Mouse (Mus musculus) hindbrain, embryonic 11.5 days (tissue): ENCODE results near the gene Maml3. TPM values are rescaled to one million over a fixed set of nuclear protein-coding genes. Genes with fewer than 3 reads are reported as not detected.

ENCODE experiments used
- ATAC-seq: fragments of 200-750 bp; cut with Nextera tagmentation; 2 replicates; pipeline ENCODE4 v1.8.0; 2017; ENCODE audit warnings: mild to moderate bottlenecking, moderate TSS enrichment, moderate library complexity; ENCODE audit not compliant: low FRiP score
- DNase-seq: peaks from one replicate; pipeline ENCODE4 v3.0.0-alpha.2; 2015; ENCODE audit warnings: low spot score
- H3K27ac ChIP-seq: fragments of 300-500 bp; sonication (generic); 2 replicates; pipeline ENCODE4 v1.5.1; 2014; ENCODE audit warnings: mild to moderate bottlenecking, low read depth, low read length
- H3K27me3 ChIP-seq: fragments of 300-500 bp; sonication (generic); 2 replicates; pipeline ENCODE4 v1.6.1; 2014; ENCODE audit warnings: mild to moderate bottlenecking, low read length, moderate library complexity, mixed read lengths; ENCODE audit not compliant: control insufficient read depth, insufficient read depth
- H3K36me3 ChIP-seq: fragments of 300-500 bp; sonication (generic); 2 replicates; pipeline ENCODE4 v1.6.1; 2014; ENCODE audit warnings: mild to moderate bottlenecking, low read length, moderate library complexity, mixed read lengths; ENCODE audit not compliant: control insufficient read depth, insufficient read depth
- H3K4me1 ChIP-seq: fragments of 300-500 bp; sonication (generic); replicated peaks from 2 replicates; pipeline ENCODE4 v1.6.1; 2014; ENCODE audit warnings: low read length, mixed read lengths; ENCODE audit not compliant: control insufficient read depth, insufficient read depth
- H3K4me2 ChIP-seq: fragments of 300-500 bp; sonication (generic); replicated peaks from 2 replicates; pipeline ENCODE4 v1.6.1; 2014; ENCODE audit warnings: mild to moderate bottlenecking, low read depth, low read length
- H3K4me3 ChIP-seq: fragments of 300-500 bp; sonication (generic); 2 replicates; pipeline ENCODE4 v1.5.1; 2014; ENCODE audit warnings: low read depth, low read length
- H3K9ac ChIP-seq: fragments of 300-500 bp; sonication (generic); 2 replicates; pipeline ENCODE4 v1.6.1; 2014; ENCODE audit warnings: low read depth, low read length
- H3K9me3 ChIP-seq: fragments of 300-500 bp; sonication (generic); 2 replicates; pipeline ENCODE4 v1.6.1; 2016; ENCODE audit warnings: low read length; ENCODE audit not compliant: control insufficient read depth
- WGBS: fragments of 180-500 bp; shearing (Covaris S2); extraction: QIAGEN DNeasy Blood & Tissue Kit; methylation state at CpG from one replicate; pipeline ENCODE4 v1.1.7; 2014; 5-methylcytosine and 5-hydroxymethylcytosine counted together
- polyA plus RNA-seq: library from polyadenylated mRNA; unstranded; fragments of >200 nt; fragmentation: Nextera tagmentation; extraction: Ambion mirVana; gene quantifications from 2 replicates; pipeline ENCODE4 v1.2.1, GENCODE M21; 2014

Maml3 gene
- polyA plus RNA-seq, 1 experiment from 2014 or later = 7.5 TPM

- DNase-seq (no peak), ATAC-seq (no peak)
- Histone ChIP-seq H3K27ac (peak overlapping the region; percentile 33; the same call in 1 of the 2 replicates), H3K4me1 (peaks cover 3% of the 10 kb centered on the region), H3K9ac (no peak overlapping the region), H3K4me3 (no peak overlapping the region), H3K4me2 (no peak overlapping the region), H3K36me3 (no peaks in the 10 kb centered on the region), H3K9me3 (no peaks in the 10 kb centered on the region), H3K27me3 (no peaks in the 10 kb centered on the region)
- WGBS = 67% methylated on average over 7 of the region's 7 CpGs
Measured at GRCm38 (mm10) chr3:51965841-51966240, 139.0 kb downstream of the Maml3 start.

GRCm38 (mm10) chr3:51965436-51965835 lies 139.4 kb downstream of the Maml3 start:
- 34% methylated on average over 2 of the region's 2 CpGs for WGBS
- H3K4me2 ChIP-seq = no peak overlapping the region
- no peaks in the 10 kb centered on the region for H3K27me3 ChIP-seq
- no peaks in the 10 kb centered on the region for H3K36me3 ChIP-seq
- no peak for ATAC-seq
- no peak overlapping the region for H3K4me3 ChIP-seq
- 0 out of 2 replicates have a peak overlapping the region, but pooled peaks have one; percentile 33 for H3K27ac ChIP-seq
- no peaks in the 10 kb centered on the region for H3K9me3 ChIP-seq
- H3K9ac ChIP-seq = no peak overlapping the region
- no peak for DNase-seq
- H3K4me1 ChIP-seq = peaks cover 3% of the 10 kb centered on the region

GRCm38 (mm10) chr3:51965008-51965407 lies 139.9 kb downstream of the Maml3 start:
- 49% methylated on average over 3 of the region's 3 CpGs for WGBS
- no peak overlapping the region for H3K27ac ChIP-seq
- peaks cover 3% of the 10 kb centered on the region for H3K4me1 ChIP-seq
- H3K27me3 ChIP-seq = no peaks in the 10 kb centered on the region
- H3K4me3 ChIP-seq = no peak overlapping the region
- H3K4me2 ChIP-seq = no peak overlapping the region
- DNase-seq (no peak), ATAC-seq (no peak)
- no peaks in the 10 kb centered on the region for H3K36me3 ChIP-seq
- H3K9ac ChIP-seq = no peak overlapping the region
- no peaks in the 10 kb centered on the region for H3K9me3 ChIP-seq

- peak overlapping the region; percentile 43 for H3K9ac ChIP-seq
- peak overlapping the region; percentile 82 for H3K27ac ChIP-seq
- 21% methylated on average over 4 of the region's 4 CpGs for WGBS
- H3K27me3 ChIP-seq = no peaks in the 10 kb centered on the region
- DNase-seq (peak; percentile 50), ATAC-seq (peak; percentile 86)
- H3K4me1 ChIP-seq = peaks cover 3% of the 10 kb centered on the region
- H3K9me3 ChIP-seq = no peaks in the 10 kb centered on the region
- no peak overlapping the region for H3K4me2 ChIP-seq
- H3K4me3 ChIP-seq = no peak overlapping the region
- no peaks in the 10 kb centered on the region for H3K36me3 ChIP-seq
Measured at GRCm38 (mm10) chr3:51963891-51964593, 140.8 kb downstream of the Maml3 start.

- no peak for DNase-seq
- H3K36me3 ChIP-seq = no peaks in the 10 kb centered on the region
- ATAC-seq = peak; percentile 22; the same call in 1 of the 2 replicates
- H3K27ac ChIP-seq = peak overlapping the region; percentile 82; the same call in 1 of the 2 replicates
- no peak overlapping the region for H3K4me2 ChIP-seq
- H3K4me1 ChIP-seq = peaks cover 3% of the 10 kb centered on the region
- WGBS = 74% methylated on average over 9 of the region's 9 CpGs
- H3K4me3 ChIP-seq = no peak overlapping the region
- H3K27me3 ChIP-seq = no peaks in the 10 kb centered on the region
- H3K9me3 ChIP-seq = no peaks in the 10 kb centered on the region
- no peak overlapping the region; the same call in 1 of the 2 replicates for H3K9ac ChIP-seq
Measured at GRCm38 (mm10) chr3:51963151-51963791, 141.6 kb downstream of the Maml3 start.

GRCm38 (mm10) chr3:51958751-51959150 lies 146.1 kb downstream of the Maml3 start:
- no peak overlapping the region for H3K9ac ChIP-seq

GRCm38 (mm10) chr3:51954441-51954840 lies 150.4 kb downstream of the Maml3 start:
- Histone ChIP-seq H3K27ac (no peak overlapping the region), H3K4me2 (no peak overlapping the region)
- WGBS = 65% methylated on average over 4 of the region's 4 CpGs

More at GRCm38 (mm10) chr3:51958751-51959150, 146.1 kb downstream of the Maml3 start:
- H3K27ac ChIP-seq = no peak overlapping the region
- H3K4me1 ChIP-seq = no peaks in the 10 kb centered on the region
- H3K4me2 ChIP-seq = no peak overlapping the region
- no peaks in the 10 kb centered on the region for H3K27me3 ChIP-seq
- H3K9me3 ChIP-seq = no peaks in the 10 kb centered on the region
- WGBS = 85% methylated on average over 2 of the region's 2 CpGs
- DNase-seq (no peak), ATAC-seq (no peak)
- no peaks in the 10 kb centered on the region for H3K36me3 ChIP-seq
- no peak overlapping the region for H3K4me3 ChIP-seq

GRCm38 (mm10) chr3:51953927-51954326 lies 150.9 kb downstream of the Maml3 start:
- H3K4me3 ChIP-seq = no peak overlapping the region
- H3K9me3 ChIP-seq = no peaks in the 10 kb centered on the region
- H3K9ac ChIP-seq = no peak overlapping the region
- DNase-seq (no peak), ATAC-seq (peak; percentile 61; the same call in 1 of the 2 replicates)
- H3K36me3 ChIP-seq = no peaks in the 10 kb centered on the region
- H3K4me1 ChIP-seq = no peaks in the 10 kb centered on the region
- no peak overlapping the region for H3K4me2 ChIP-seq
- no peaks in the 10 kb centered on the region for H3K27me3 ChIP-seq
- H3K27ac ChIP-seq = peak overlapping the region; percentile 19; the same call in 1 of the 2 replicates
- WGBS = 73% methylated on average over 11 of the region's 11 CpGs

More at GRCm38 (mm10) chr3:51954441-51954840, 150.4 kb downstream of the Maml3 start:
- DNase-seq (no peak), ATAC-seq (no peak)
- Histone ChIP-seq H3K9ac (no peak overlapping the region), H3K4me3 (no peak overlapping the region), H3K36me3 (no peaks in the 10 kb centered on the region), H3K9me3 (no peaks in the 10 kb centered on the region), H3K27me3 (no peaks in the 10 kb centered on the region), H3K4me1 (no peaks in the 10 kb centered on the region)
